Mouse (Mus musculus) ES-E14 (cell line): ENCODE measurements around the gene Pcgf1.

Experiments used
- CHD2 ChIP-seq: IDR thresholded peaks from 2 replicates; pipeline ENCODE4 v1.6.1; 2014; ENCODE audit warnings: mild to moderate bottlenecking, low read depth, low read length, inconsistent platforms
- HCFC1 ChIP-seq: IDR thresholded peaks from 2 replicates; pipeline ENCODE4 v1.6.1; 2012; ENCODE audit warnings: low read length, inconsistent platforms, borderline replicate concordance; ENCODE audit not compliant: insufficient read depth
- MAFK ChIP-seq: IDR thresholded peaks from 2 replicates; pipeline ENCODE4 v1.6.1; 2014; ENCODE audit warnings: mild to moderate bottlenecking, low read depth, low read length, inconsistent platforms; ENCODE audit not compliant: insufficient read depth
- ZC3H11A ChIP-seq: IDR thresholded peaks from 2 replicates; pipeline ENCODE4 v1.6.1; 2012; ENCODE audit warnings: low read depth, mild to moderate bottlenecking, inconsistent platforms, low read length, borderline replicate concordance

DNA sequence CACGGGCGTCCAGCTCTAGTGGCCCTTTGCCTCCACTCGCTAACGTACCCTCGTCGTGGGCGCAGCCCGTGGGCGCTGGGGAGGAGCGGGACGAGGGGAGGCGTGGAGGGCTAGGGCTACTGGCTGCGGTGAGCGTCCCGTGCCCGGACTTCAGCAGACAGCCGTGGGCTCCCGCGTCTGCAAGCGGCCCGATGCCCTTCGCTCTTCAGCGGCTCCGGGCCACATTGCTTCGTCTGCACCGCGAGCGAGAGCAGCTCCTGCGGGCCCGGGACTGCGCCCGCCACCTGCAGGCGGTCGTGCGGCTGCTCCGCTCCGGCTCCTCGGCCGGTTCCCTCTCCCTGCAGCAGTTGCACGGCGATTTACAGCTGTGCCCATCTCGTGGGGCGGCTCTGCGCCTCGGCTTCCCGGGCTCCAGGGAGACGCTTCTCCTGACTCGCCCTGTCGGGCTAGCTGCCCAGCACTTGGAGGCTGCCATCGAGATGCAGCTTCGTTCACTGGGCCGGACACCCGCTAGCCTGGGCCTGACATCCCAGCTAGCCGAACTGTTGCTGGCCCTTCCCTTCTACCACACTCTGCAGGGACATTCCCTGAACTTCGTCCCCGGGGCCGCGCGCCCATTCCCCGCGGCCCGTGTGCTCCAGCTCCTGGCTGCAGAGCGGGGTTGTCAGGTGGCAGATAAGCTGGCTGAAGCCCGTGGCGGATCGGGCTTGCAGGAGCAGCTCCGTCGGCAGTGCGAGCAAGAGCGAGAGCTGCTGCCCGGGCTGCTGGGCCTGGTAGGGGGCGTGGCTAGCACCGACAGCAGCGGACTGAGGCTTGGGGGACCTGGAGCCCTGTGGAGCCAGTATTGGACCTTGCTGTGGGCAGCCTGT is 24.3 kb downstream of the Pcgf1 start:
- TF ChIP-seq CHD2 (no peak), MAFK (no peak), ZC3H11A (no peak), HCFC1 (no peak)
